7 mouse cellular contexts compared by ENCODE assay signal in genomic region chr5:65697836-65698758, GRCm38 (mm10). TPM values are rescaled to one million over a fixed set of nuclear protein-coding genes. Genes with fewer than 3 reads are reported as not detected.
DNase-seq lines count a peak whose midpoint lies in the region; ATAC-seq and TF ChIP-seq lines count a peak whose summit lies in the region.

Pds5a (minus strand) TSS chr5:65698273.

- peak within 1 kb of the TSS; percentile 63 for H3K4me2 ChIP-seq in embryonic facial prominence, embryonic 12.5 days (replicated peaks)
- H3K4me2 ChIP-seq in limb, embryonic 12.5 days, result peak within 1 kb of the TSS; percentile 60
- H3K4me2 ChIP-seq in midbrain, embryonic 15.5 days, result peak within 1 kb of the TSS; percentile 58

- H3K9ac ChIP-seq in embryonic facial prominence, embryonic 12.5 days, result peak within 1 kb of the TSS; percentile 99
- H3K9ac ChIP-seq in limb, embryonic 12.5 days (replicated peaks), result peak within 1 kb of the TSS; percentile 98
- H3K9ac ChIP-seq in midbrain, embryonic 15.5 days, result peak within 1 kb of the TSS; percentile 88

- no peaks in the 10 kb centered on the region for H3K9me3 ChIP-seq in embryonic facial prominence, embryonic 12.5 days
- no peaks in the 10 kb centered on the region for H3K9me3 ChIP-seq in limb, embryonic 12.5 days
- no peaks in the 10 kb centered on the region for H3K9me3 ChIP-seq in midbrain, embryonic 15.5 days

- H3K27me3 ChIP-seq in embryonic facial prominence, embryonic 12.5 days, result no peaks in the 10 kb centered on the region
- no peaks in the 10 kb centered on the region for H3K27me3 ChIP-seq in kidney, adult 2 months (replicated peaks; ENCODE audit: control insufficient read depth, insufficient read depth, low read length)
- no peaks in the 10 kb centered on the region for H3K27me3 ChIP-seq in limb, embryonic 12.5 days
- no peaks in the 10 kb centered on the region for H3K27me3 ChIP-seq in midbrain, embryonic 15.5 days (replicated peaks)
- no peaks in the 10 kb centered on the region for H3K27me3 ChIP-seq in spleen, adult 2 months (ENCODE audit: control insufficient read depth, insufficient read depth, low read length)

- H3K27ac ChIP-seq in embryonic facial prominence, embryonic 12.5 days, result peak within 1 kb of the TSS; percentile 99
- peak within 1 kb of the TSS; percentile 94 for H3K27ac ChIP-seq in kidney, adult 2 months (ENCODE audit: insufficient read depth, low read depth, low read length)
- H3K27ac ChIP-seq in limb, embryonic 12.5 days, result peak within 1 kb of the TSS; percentile 98
- peak within 1 kb of the TSS; percentile 95 for H3K27ac ChIP-seq in midbrain, embryonic 15.5 days
- peak within 1 kb of the TSS; percentile 95 for H3K27ac ChIP-seq in spleen, adult 2 months (ENCODE audit: insufficient read depth, low read length)

- peak; percentile 88 for DNase-seq in adrenal gland, postnatal 25 days
- DNase-seq in heart, adult 18-20 months, result peak; percentile 87 to 92
- peak; percentile 90 for DNase-seq in kidney, adult 2 months
- peak; percentile 68 to 84 for DNase-seq in spleen, adult 2 months (ENCODE audit: low read depth in 1 of 2, low spot score in 2 of 2)

- WGBS in embryonic facial prominence, embryonic 12.5 days, result under 1% methylated on average over 110 of the region's 140 CpGs
- WGBS in kidney, adult 2 months, result 8% methylated on average over 131 of the region's 140 CpGs
- under 1% methylated on average over 96 of the region's 140 CpGs for WGBS in limb, embryonic 12.5 days
- 1% methylated on average over 75 of the region's 140 CpGs for WGBS in midbrain, embryonic 15.5 days
- under 1% methylated on average over 124 of the region's 140 CpGs for WGBS in spleen, adult 2 months

- TF ChIP-seq POLR2A in kidney, adult 2 months (IDR thresholded peaks at IDR 0.05; ENCODE audit: low read depth, low read length), result no peak
- TF ChIP-seq POLR2A in spleen, adult 2 months (IDR thresholded peaks at IDR 0.05; ENCODE audit: low read depth, low read length), result no peak

- peak; percentile 93 for ATAC-seq in embryonic facial prominence, embryonic 12.5 days (ENCODE audit: insufficient number of reproducible peaks, insufficient read depth, low FRiP score, low TSS enrichment)
- ATAC-seq in limb, embryonic 12.5 days (ENCODE audit: insufficient number of reproducible peaks, insufficient read depth, low FRiP score, low TSS enrichment, low read depth), result peak; percentile 88
- peak; percentile 94 for ATAC-seq in midbrain, embryonic 15.5 days (replicated peaks)

- H3K36me3 ChIP-seq in embryonic facial prominence, embryonic 12.5 days, result peaks cover 5% of the 10 kb centered on the region
- no peaks in the 10 kb centered on the region for H3K36me3 ChIP-seq in kidney, adult 2 months (ENCODE audit: control insufficient read depth, insufficient read depth, low read length)
- peaks cover 18% of the 10 kb centered on the region for H3K36me3 ChIP-seq in limb, embryonic 12.5 days
- no peaks in the 10 kb centered on the region for H3K36me3 ChIP-seq in midbrain, embryonic 15.5 days (replicated peaks)
- H3K36me3 ChIP-seq in spleen, adult 2 months (ENCODE audit: control insufficient read depth, insufficient read depth, low read length), result 0 out of 2 replicates have a peak, but pooled peaks cover 2% of the 10 kb centered on the region

- H3K4me3 ChIP-seq in embryonic facial prominence, embryonic 12.5 days, result peak within 1 kb of the TSS; percentile 98
- peak within 1 kb of the TSS; percentile 86 for H3K4me3 ChIP-seq in kidney, adult 2 months (ENCODE audit: insufficient read depth, low read depth, low read length)
- peak within 1 kb of the TSS; percentile 99 for H3K4me3 ChIP-seq in limb, embryonic 12.5 days (replicated peaks)
- peak within 1 kb of the TSS; percentile 95 for H3K4me3 ChIP-seq in midbrain, embryonic 15.5 days
- peak within 1 kb of the TSS; percentile 69 for H3K4me3 ChIP-seq in spleen, adult 2 months (ENCODE audit: extremely low read depth, insufficient read depth, insufficient read length)

- TF ChIP-seq CTCF in kidney, adult 2 months (conservative IDR thresholded peaks at IDR 0.05; ENCODE audit: insufficient read depth, insufficient read length, low read depth, low read length), result peak; percentile 40; the same call in 1 of the 2 replicates
- TF ChIP-seq CTCF in spleen, adult 2 months (IDR thresholded peaks at IDR 0.05; ENCODE audit: extremely low read depth, insufficient read depth, insufficient read length, insufficient replicate concordance), result peak; percentile 51; the same call in 1 of the 2 replicates

- H3K4me1 ChIP-seq in embryonic facial prominence, embryonic 12.5 days, result peaks cover 19% of the 10 kb centered on the region
- peaks cover 6% of the 10 kb centered on the region; the same call in 1 of the 2 replicates for H3K4me1 ChIP-seq in kidney, adult 2 months (ENCODE audit: control insufficient read depth, insufficient read depth, low read length)
- peaks cover 21% of the 10 kb centered on the region for H3K4me1 ChIP-seq in limb, embryonic 12.5 days (replicated peaks)
- peaks cover 27% of the 10 kb centered on the region for H3K4me1 ChIP-seq in midbrain, embryonic 15.5 days
- H3K4me1 ChIP-seq in spleen, adult 2 months (ENCODE audit: control insufficient read depth, insufficient read depth, insufficient read length), result peaks cover 6% of the 10 kb centered on the region

RNA-seq across cellular contexts. Expression of gene Pds5a, which starts in this region (rescaled TPM):
- 111 and 121 TPM in 2 replicates for total RNA-seq in adrenal gland, postnatal 25 days (2021)
- 106 and 111 TPM in 2 replicates for polyA plus RNA-seq in embryonic facial prominence, embryonic 12.5 days (2016; fragmentation: Nextera tagmentation; extraction: Ambion mirVana)
- total RNA-seq in heart, adult 18-20 months (2021), result 10 to 100 TPM; 56.6 to 56.7 TPM
- 14.4 and 17.3 TPM in 2 replicates for polyA plus RNA-seq in kidney, adult 2 months (2012; rRNA removed)
- 110 and 120 TPM in 2 replicates for polyA plus RNA-seq in limb, embryonic 12.5 days (2016; fragmentation: Nextera tagmentation; extraction: Ambion mirVana)
- polyA plus RNA-seq in midbrain, embryonic 15.5 days (2015; fragmentation: Nextera tagmentation; extraction: Ambion mirVana), result 45.1 and 46.0 TPM in 2 replicates
- polyA plus RNA-seq in spleen, adult 2 months (2012; rRNA removed), result 10.4 and 12.8 TPM in 2 replicates

Comparison
In these comparisons a context has a peak if more than half of its experiments do, and no peak if none do; other contexts are left out.
1. Peak in every context shown above with its lines: DNase-seq, ATAC-seq, H3K4me3 ChIP-seq and H3K27ac ChIP-seq.